Mouse (Mus musculus) lung, embryonic 14.5 days (tissue): ENCODE results near the gene Ufm1. TPM values are rescaled to one million over a fixed set of nuclear protein-coding genes. Genes with fewer than 3 reads are reported as not detected.

Experiments used
- ATAC-seq: fragments of 200-750 bp; cut with Nextera tagmentation; 2 replicates; pipeline ENCODE4 v1.8.0; 2017; ENCODE audit warnings: mild to moderate bottlenecking, moderate TSS enrichment, moderate library complexity; ENCODE audit not compliant: insufficient read depth
- DNase-seq: peaks from one replicate; pipeline ENCODE4 v3.0.0-alpha.2; 2015
- H3K27ac ChIP-seq: fragments of 300-500 bp; sonication (generic); 2 replicates; pipeline ENCODE4 v1.5.1; 2014; ENCODE audit warnings: low read depth, mild to moderate bottlenecking, moderate library complexity
- H3K27me3 ChIP-seq: fragments of 300-500 bp; sonication (generic); 2 replicates; pipeline ENCODE4 v1.6.1; 2014; ENCODE audit warnings: low read length, control low read depth; ENCODE audit not compliant: insufficient read depth
- H3K36me3 ChIP-seq: fragments of 300-500 bp; sonication (generic); 2 replicates; pipeline ENCODE4 v1.6.1; 2014; ENCODE audit warnings: control low read depth; ENCODE audit not compliant: insufficient read depth
- H3K4me1 ChIP-seq: fragments of 300-500 bp; sonication (generic); 2 replicates; pipeline ENCODE4 v1.6.1; 2014; ENCODE audit warnings: antibody characterized with exemption, control low read depth; ENCODE audit not compliant: insufficient read depth
- H3K4me2 ChIP-seq: fragments of 300-500 bp; sonication (generic); 2 replicates; pipeline ENCODE4 v1.6.1; 2014; ENCODE audit warnings: mild to moderate bottlenecking
- H3K4me3 ChIP-seq: fragments of 300-500 bp; sonication (generic); 2 replicates; pipeline ENCODE4 v1.5.1; 2014; ENCODE audit warnings: low read depth, low read length
- H3K9ac ChIP-seq: fragments of 300-500 bp; sonication (generic); 2 replicates; pipeline ENCODE4 v1.6.1; 2014
- H3K9me3 ChIP-seq: fragments of 300-500 bp; sonication (generic); 2 replicates; pipeline ENCODE4 v1.6.1; 2016; ENCODE audit warnings: low read depth, low read length, control low read depth
- CTCF ChIP-seq: IDR thresholded peaks from 2 replicates; pipeline ENCODE4 v1.5.1; 2016; ENCODE audit warnings: antibody characterized with exemption, low read depth
- WGBS: fragments of 180-500 bp; shearing (Covaris S2); extraction: QIAGEN DNeasy Blood & Tissue Kit; methylation state at CpG from one replicate; pipeline ENCODE4 v1.1.7; 2014; 5-methylcytosine and 5-hydroxymethylcytosine counted together
- polyA plus RNA-seq: library from polyadenylated mRNA; unstranded; fragments of >200 nt; fragmentation: Nextera tagmentation; extraction: Ambion mirVana; gene quantifications from 2 replicates; pipeline ENCODE4 v1.2.1, GENCODE M21; 2014

Ufm1 gene
- polyA plus RNA-seq, 1 experiment from 2014 or later = 103 TPM

DNA sequence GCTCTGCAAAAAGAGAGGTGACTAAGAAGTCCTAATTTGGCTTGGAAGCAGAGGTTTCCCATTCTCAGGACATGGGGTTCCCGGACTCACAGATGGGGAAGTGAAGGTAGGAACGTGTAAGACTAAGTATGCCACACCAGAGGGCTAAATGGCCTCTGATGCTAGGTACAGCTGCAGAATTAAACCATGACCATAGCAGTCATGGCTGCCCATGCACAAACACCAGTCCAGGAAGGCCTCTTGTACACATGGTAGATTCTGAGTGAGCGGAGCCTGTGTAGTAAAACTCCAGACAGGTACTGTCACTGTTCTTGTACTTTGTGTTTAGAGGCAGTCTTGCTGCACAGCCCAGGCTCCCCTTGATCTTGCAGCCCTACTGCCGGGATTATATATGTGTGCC, 9.4 kb downstream of the Ufm1 start:
- Histone ChIP-seq H3K9me3 (no peaks in the 10 kb centered on the region), H3K27me3 (no peaks in the 10 kb centered on the region), H3K36me3 (peaks cover 31% of the 10 kb centered on the region), H3K4me1 (no peaks in the 10 kb centered on the region), H3K27ac (no peak overlapping the region), H3K9ac (no peak overlapping the region), H3K4me3 (no peak overlapping the region), H3K4me2 (no peak overlapping the region)
- WGBS = 87% methylated on average over 4 of the region's 4 CpGs
- DNase-seq = no peak
- no peak for TF ChIP-seq CTCF
- no peak for ATAC-seq

DNA sequence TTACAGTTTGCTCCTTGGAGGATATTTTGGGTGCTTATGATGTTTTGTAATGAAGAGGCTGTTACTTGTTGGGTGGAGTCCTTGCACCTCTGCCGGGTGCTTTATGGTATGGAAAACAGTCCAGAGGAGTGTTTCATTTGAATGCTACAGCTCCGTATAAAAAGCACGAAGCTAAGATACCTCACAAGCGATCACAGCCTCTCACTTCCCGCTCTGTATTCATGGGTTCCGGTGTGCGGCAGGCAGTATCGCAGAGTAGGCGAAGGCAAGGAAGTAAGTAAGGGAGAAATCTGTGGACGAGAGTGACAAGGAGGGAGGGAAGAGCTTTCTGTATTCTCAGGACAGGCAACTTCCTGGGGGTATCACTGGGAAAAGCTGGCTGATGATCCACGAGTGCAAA, 15.4 kb downstream of the Ufm1 start:
- H3K9ac ChIP-seq = no peak overlapping the region
- 73% methylated on average over 11 of the region's 11 CpGs for WGBS
- no peak overlapping the region for H3K4me2 ChIP-seq
- H3K36me3 ChIP-seq = no peaks in the 10 kb centered on the region
- H3K4me1 ChIP-seq = no peaks in the 10 kb centered on the region
- DNase-seq (no peak), ATAC-seq (no peak)
- H3K4me3 ChIP-seq = no peak overlapping the region
- no peaks in the 10 kb centered on the region for H3K9me3 ChIP-seq
- H3K27ac ChIP-seq = no peak overlapping the region
- TF ChIP-seq CTCF = no peak
- no peaks in the 10 kb centered on the region for H3K27me3 ChIP-seq

DNA sequence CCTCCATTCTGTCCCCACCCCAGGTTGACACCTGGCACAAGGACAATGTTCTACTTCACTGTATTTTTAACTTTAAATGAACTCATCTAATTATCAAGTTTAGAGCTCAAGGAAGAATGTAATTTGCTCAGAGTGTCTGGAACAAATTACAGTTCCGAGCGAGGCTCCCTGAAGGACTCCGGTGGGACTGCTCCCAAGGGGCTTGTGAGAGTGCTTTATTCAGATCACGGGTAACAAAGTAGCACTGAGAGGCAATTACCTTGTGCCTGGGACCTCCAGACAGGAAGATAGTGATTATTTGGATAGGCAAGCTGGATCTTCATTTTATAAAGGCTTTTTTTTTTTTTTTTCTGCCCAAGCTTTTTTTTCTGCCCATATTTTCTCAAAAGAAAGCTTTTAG, 15.9 kb downstream of the Ufm1 start:
- ATAC-seq = no peak
- WGBS = 61% methylated on average over 4 of the region's 4 CpGs
- DNase-seq = no peak

DNA sequence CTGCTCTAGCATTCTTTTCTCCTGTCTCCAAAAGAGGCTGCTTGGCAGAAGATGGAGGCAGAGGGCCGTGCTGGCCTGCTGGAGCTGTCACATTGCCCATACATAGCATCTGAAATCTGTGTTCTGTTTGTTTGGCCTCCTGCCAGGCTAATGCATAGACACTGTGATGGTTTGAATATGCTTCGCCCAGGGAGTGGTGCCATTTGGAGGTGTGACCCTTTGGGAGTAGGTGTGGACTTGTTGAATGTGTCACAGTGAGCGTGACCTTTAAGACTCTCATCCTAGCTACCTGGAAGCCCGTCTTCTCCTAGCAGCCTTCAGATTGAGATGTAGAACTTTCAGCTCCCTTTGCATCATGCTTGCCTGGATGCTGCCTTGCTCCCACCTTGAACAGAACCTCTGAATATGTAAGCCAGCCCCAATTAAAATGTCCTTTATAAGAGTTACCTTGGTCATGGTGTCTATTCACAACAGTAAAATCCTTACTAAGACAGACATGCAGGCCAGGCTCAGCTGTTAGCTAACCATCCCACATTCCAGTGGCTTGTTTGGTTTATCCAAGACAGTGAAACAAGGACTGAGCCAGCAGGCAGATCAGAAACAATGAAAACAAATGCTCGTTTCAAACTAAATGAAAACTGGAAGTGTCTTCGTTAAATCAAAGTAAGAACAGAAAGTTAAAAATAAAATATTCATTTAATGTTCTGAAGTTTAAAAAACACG, 17.3 kb downstream of the Ufm1 start:
- H3K4me1 ChIP-seq = no peaks in the 10 kb centered on the region
- peak; percentile 69 for DNase-seq
- H3K36me3 ChIP-seq = no peaks in the 10 kb centered on the region
- TF ChIP-seq CTCF = no peak
- peak; percentile 47; the same call in 1 of the 2 replicates for ATAC-seq
- no peak overlapping the region for H3K4me3 ChIP-seq
- no peaks in the 10 kb centered on the region for H3K27me3 ChIP-seq
- WGBS = 46% methylated on average over 7 of the region's 7 CpGs
- H3K27ac ChIP-seq = no peak overlapping the region
- H3K4me2 ChIP-seq = no peak overlapping the region
- no peak overlapping the region for H3K9ac ChIP-seq
- no peaks in the 10 kb centered on the region for H3K9me3 ChIP-seq

More for the DNA sequence above, 15.9 kb downstream of the Ufm1 start:
- H3K27me3 ChIP-seq = no peaks in the 10 kb centered on the region
- no peaks in the 10 kb centered on the region for H3K4me1 ChIP-seq
- H3K27ac ChIP-seq = no peak overlapping the region
- H3K9me3 ChIP-seq = no peaks in the 10 kb centered on the region
- no peak overlapping the region for H3K4me2 ChIP-seq
- no peaks in the 10 kb centered on the region for H3K36me3 ChIP-seq
- H3K9ac ChIP-seq = no peak overlapping the region
- no peak for TF ChIP-seq CTCF
- H3K4me3 ChIP-seq = no peak overlapping the region

DNA sequence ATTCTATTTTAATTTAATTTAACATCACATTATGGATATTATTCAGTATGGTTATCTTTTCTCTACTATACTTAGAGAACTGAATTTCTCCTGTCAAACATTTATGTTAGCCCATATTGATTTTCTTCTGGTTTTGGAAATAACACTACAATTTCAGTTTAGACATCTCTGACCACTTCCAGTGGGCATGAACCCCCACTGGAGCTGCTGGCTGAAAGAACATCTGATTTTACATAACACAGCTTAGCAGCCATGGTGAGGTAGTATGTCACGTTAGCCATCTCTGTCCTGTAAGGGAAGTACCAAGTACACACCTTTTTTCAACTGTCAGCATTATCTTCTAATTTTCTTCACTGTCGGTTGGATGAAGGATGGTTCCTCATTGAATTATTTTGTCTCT, 18.8 kb downstream of the Ufm1 start, which contains the start of gene Gm10985:
Gene Gm10985, plus strand, starts transcription at position 301 of the 400 bp plus-strand sequence.
- Histone ChIP-seq H3K4me3 (no peak within 1 kb of the TSS), H3K4me2 (no peak within 1 kb of the TSS), H3K4me1 (no peaks in the 10 kb centered on the region), H3K9me3 (no peaks in the 10 kb centered on the region), H3K9ac (no peak within 1 kb of the TSS), H3K27me3 (no peaks in the 10 kb centered on the region), H3K36me3 (no peaks in the 10 kb centered on the region), H3K27ac (no peak within 1 kb of the TSS)
- DNase-seq (no peak), ATAC-seq (no peak)
- no peak for TF ChIP-seq CTCF
- WGBS = 72% methylated on average over 2 of the region's 2 CpGs

DNA sequence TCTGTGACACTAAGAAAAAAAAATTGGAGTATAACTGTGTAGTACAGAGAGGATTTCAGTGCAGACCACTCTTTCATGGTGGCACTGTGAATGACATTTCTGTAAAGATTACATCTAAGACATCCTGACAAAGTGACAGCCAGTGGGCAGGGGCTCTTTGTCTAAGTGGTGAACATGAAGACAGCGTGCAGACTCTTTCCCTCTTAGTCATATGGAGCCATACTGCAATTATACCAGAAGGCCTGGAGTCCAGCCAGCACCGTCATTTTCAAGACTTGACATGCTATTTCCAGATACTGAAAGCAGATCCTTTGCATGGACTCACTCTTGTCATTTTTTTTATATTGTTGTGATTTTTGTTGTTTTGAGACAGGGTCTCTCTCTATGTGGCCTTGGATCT, 29.4 kb downstream of the Ufm1 start:
- DNase-seq = no peak
- no peak for ATAC-seq
- Histone ChIP-seq H3K4me3 (no peak overlapping the region), H3K9ac (no peak overlapping the region), H3K9me3 (no peaks in the 10 kb centered on the region), H3K4me1 (no peaks in the 10 kb centered on the region), H3K27ac (no peak overlapping the region), H3K36me3 (no peaks in the 10 kb centered on the region), H3K4me2 (no peak overlapping the region), H3K27me3 (no peaks in the 10 kb centered on the region)
- 73% methylated on average over 2 of the region's 2 CpGs for WGBS
- no peak for TF ChIP-seq CTCF

DNA sequence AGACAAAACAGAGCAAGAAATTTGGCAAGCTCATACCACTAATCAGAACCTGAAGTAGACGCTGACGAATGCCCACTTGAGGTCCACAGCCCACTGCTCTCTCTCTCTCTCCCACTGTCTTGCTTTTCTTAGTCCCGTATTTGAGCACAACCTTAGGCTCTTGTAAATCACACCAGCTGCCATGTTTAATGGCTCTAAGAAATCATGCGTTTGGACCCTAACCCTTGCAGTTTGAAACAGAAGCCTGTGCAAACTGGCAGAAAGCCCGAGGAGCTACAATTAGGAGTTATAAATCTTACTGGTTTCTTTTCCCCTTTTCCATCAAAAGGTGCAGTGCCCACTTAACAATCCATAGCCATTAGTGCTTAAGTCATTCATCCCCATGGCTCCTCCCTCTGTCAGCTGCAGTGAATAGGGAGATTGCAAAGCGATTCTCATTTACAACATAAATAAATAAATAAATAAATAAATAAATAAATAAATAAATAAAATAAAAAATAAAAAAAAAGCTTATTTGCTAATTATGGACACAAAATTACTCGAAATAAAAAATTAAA, 50.1 kb downstream of the Ufm1 start:
- DNase-seq = peak; percentile 13

More for the DNA sequence above, 50.1 kb downstream of the Ufm1 start:
- no peak for TF ChIP-seq CTCF
- 55% methylated on average over 7 of the region's 7 CpGs for WGBS
- ATAC-seq = no peak
- no peak overlapping the region for H3K27ac ChIP-seq
- H3K4me1 ChIP-seq = no peaks in the 10 kb centered on the region
- no peak overlapping the region for H3K9ac ChIP-seq
- no peaks in the 10 kb centered on the region for H3K36me3 ChIP-seq
- H3K9me3 ChIP-seq = no peaks in the 10 kb centered on the region
- H3K4me2 ChIP-seq = no peak overlapping the region
- H3K4me3 ChIP-seq = no peak overlapping the region
- no peaks in the 10 kb centered on the region for H3K27me3 ChIP-seq

Other genes starting within 250 kb of the Ufm1 start
- 20.4 and 21.5 TPM in 2 replicates for gene Frem2, start 206.5 kb downstream of the Ufm1 start, polyA plus RNA-seq
- gene Gm10985, start 18.7 kb downstream of the Ufm1 start, polyA plus RNA-seq = not detected in 2 replicates